Mouse (Mus musculus) spleen, adult 2 months (tissue): ENCODE data around the gene Camta1.

Experiments
- CTCF ChIP-seq: fragments of 200-500 bp; IDR thresholded peaks from 2 replicates; pipeline ENCODE4 v1.5.1; 2011; ENCODE audit warnings: mild to moderate bottlenecking, inconsistent platforms; ENCODE audit not compliant: insufficient read depth, insufficient read length, insufficient replicate concordance; ENCODE audit errors: extremely low read depth
- POLR2A ChIP-seq: fragments of 200-500 bp; IDR thresholded peaks from 2 replicates; pipeline ENCODE4 v1.6.1; 2011; ENCODE audit warnings: low read depth, low read length, inconsistent platforms

- TF ChIP-seq POLR2A (no peak), CTCF (no peak)
Observed at GRCm38 (mm10) chr4:151178970-151179378, 682.7 kb downstream of the Camta1 start.
